Mouse (Mus musculus) retina, postnatal 1 day (tissue): ENCODE measurements around the gene Dock10.

Source experiments
- DNase-seq: peaks from one replicate; pipeline ENCODE4 v3.0.0-alpha.2; 2012

Gene Dock10

GRCm38 (mm10) chr1:80727403-80727802 is 30.9 kb downstream of the Dock10 start:
- DNase-seq, result no peak

GRCm38 (mm10) chr1:80722647-80723046 is 35.7 kb downstream of the Dock10 start:
- peak; percentile 37 for DNase-seq

GRCm38 (mm10) chr1:80722001-80722400 is 36.3 kb downstream of the Dock10 start:
- no peak for DNase-seq

- DNase-seq, result no peak
Measured at GRCm38 (mm10) chr1:80721181-80721580, 37.1 kb downstream of the Dock10 start.

- DNase-seq, result no peak
Measured at GRCm38 (mm10) chr1:80720146-80720545, 38.2 kb downstream of the Dock10 start.

- DNase-seq, result no peak
Measured at GRCm38 (mm10) chr1:80719436-80719835, 38.9 kb downstream of the Dock10 start.

GRCm38 (mm10) chr1:80718666-80719065 is 39.7 kb downstream of the Dock10 start:
- DNase-seq, result no peak

GRCm38 (mm10) chr1:80715917-80716316 is 42.4 kb downstream of the Dock10 start:
- no peak for DNase-seq

GRCm38 (mm10) chr1:80713920-80714319 is 44.4 kb downstream of the Dock10 start:
- no peak for DNase-seq

GRCm38 (mm10) chr1:80710607-80711261 is 47.6 kb downstream of the Dock10 start:
- peak; percentile 16 for DNase-seq

GRCm38 (mm10) chr1:80710097-80710541 is 48.2 kb downstream of the Dock10 start:
- no peak for DNase-seq

GRCm38 (mm10) chr1:80709299-80709698 is 49.0 kb downstream of the Dock10 start:
- no peak for DNase-seq

GRCm38 (mm10) chr1:80703279-80703678 is 55.0 kb downstream of the Dock10 start:
- DNase-seq, result no peak

GRCm38 (mm10) chr1:80676004-80676673 is 82.2 kb downstream of the Dock10 start:
- DNase-seq, result no peak

- no peak for DNase-seq
Measured at GRCm38 (mm10) chr1:80671730-80672129, 86.6 kb downstream of the Dock10 start.

- no peak for DNase-seq
Measured at GRCm38 (mm10) chr1:80671056-80671455, 87.3 kb downstream of the Dock10 start.

GRCm38 (mm10) chr1:80670387-80670786 is 87.9 kb downstream of the Dock10 start:
- no peak for DNase-seq

- DNase-seq, result no peak
Measured at GRCm38 (mm10) chr1:80665761-80666160, 92.6 kb downstream of the Dock10 start.

GRCm38 (mm10) chr1:80665161-80665560 is 93.2 kb downstream of the Dock10 start:
- DNase-seq, result no peak

GRCm38 (mm10) chr1:80661506-80662402 is 96.6 kb downstream of the Dock10 start:
- DNase-seq, result peak; percentile 18

GRCm38 (mm10) chr1:80659465-80660245 is 98.7 kb downstream of the Dock10 start:
- peak; percentile 11 for DNase-seq

GRCm38 (mm10) chr1:80656389-80656788 is 101.9 kb downstream of the Dock10 start:
- DNase-seq, result no peak

- no peak for DNase-seq
Measured at GRCm38 (mm10) chr1:80655854-80656253, 102.5 kb downstream of the Dock10 start.
